Mouse (Mus musculus) forebrain, embryonic 16.5 days (tissue): ENCODE measurements around the gene Nln. TPM values are rescaled to one million over a fixed set of nuclear protein-coding genes. Genes with fewer than 3 reads are reported as not detected.

Experiments used
- ATAC-seq: fragments of 200-750 bp; cut with Nextera tagmentation; 2 replicates; pipeline ENCODE4 v1.8.0; 2017; ENCODE audit warnings: mild to moderate bottlenecking, moderate library complexity
- H3K27ac ChIP-seq: fragments of 300-500 bp; sonication (generic); 2 replicates; pipeline ENCODE4 v1.5.1; 2014; ENCODE audit warnings: low read length, control low read depth
- H3K27me3 ChIP-seq: fragments of 300-500 bp; sonication (generic); replicated peaks from 2 replicates; pipeline ENCODE4 v1.6.1; 2014; ENCODE audit warnings: low read length; ENCODE audit not compliant: control insufficient read depth, insufficient read depth
- H3K36me3 ChIP-seq: fragments of 300-500 bp; sonication (generic); 2 replicates; pipeline ENCODE4 v1.6.1; 2014; ENCODE audit not compliant: control insufficient read depth, insufficient read depth
- H3K4me1 ChIP-seq: fragments of 300-500 bp; sonication (generic); replicated peaks from 2 replicates; pipeline ENCODE4 v1.6.1; 2014; ENCODE audit warnings: low read length; ENCODE audit not compliant: control insufficient read depth, insufficient read depth
- H3K4me2 ChIP-seq: fragments of 300-500 bp; sonication (generic); 2 replicates; pipeline ENCODE4 v1.6.1; 2014; ENCODE audit warnings: mild to moderate bottlenecking, low read length, control low read depth
- H3K4me3 ChIP-seq: fragments of 300-500 bp; sonication (generic); replicated peaks from 2 replicates; pipeline ENCODE4 v1.5.1; 2014; ENCODE audit warnings: mild to moderate bottlenecking, low read length, control low read depth
- H3K9ac ChIP-seq: fragments of 300-500 bp; sonication (generic); replicated peaks from 2 replicates; pipeline ENCODE4 v1.6.1; 2014; ENCODE audit warnings: low read depth, low read length, control low read depth
- H3K9me3 ChIP-seq: fragments of 300-500 bp; sonication (generic); 2 replicates; pipeline ENCODE4 v1.6.1; 2016; ENCODE audit warnings: low read length; ENCODE audit not compliant: control insufficient read depth
- WGBS: fragments of 180-500 bp; shearing (Covaris S2); extraction: QIAGEN DNeasy Blood & Tissue Kit; methylation state at CpG from one replicate; pipeline ENCODE4 v1.1.7; 2014; 5-methylcytosine and 5-hydroxymethylcytosine counted together
- polyA plus RNA-seq: library from polyadenylated mRNA; unstranded; fragments of >200 nt; fragmentation: Nextera tagmentation; extraction: Ambion mirVana; gene quantifications from 2 replicates; pipeline ENCODE4 v1.2.1, GENCODE M21; 2015

Gene Nln
- polyA plus RNA-seq, 1 experiment from 2014 or later, result 45.8 TPM

- WGBS, result 88% methylated on average over 4 of the region's 4 CpGs
- no peak for ATAC-seq
- H3K27me3 ChIP-seq, result no peaks in the 10 kb centered on the region
- no peak overlapping the region for H3K27ac ChIP-seq
- no peaks in the 10 kb centered on the region for H3K36me3 ChIP-seq
- no peak overlapping the region for H3K4me2 ChIP-seq
- no peak overlapping the region for H3K4me3 ChIP-seq
- H3K9me3 ChIP-seq, result no peaks in the 10 kb centered on the region
- H3K9ac ChIP-seq, result no peak overlapping the region
- peaks cover 29% of the 10 kb centered on the region for H3K4me1 ChIP-seq
Observed at GRCm38 (mm10) chr13:104030956-104031355, 78.5 kb downstream of the Nln start.

DNA sequence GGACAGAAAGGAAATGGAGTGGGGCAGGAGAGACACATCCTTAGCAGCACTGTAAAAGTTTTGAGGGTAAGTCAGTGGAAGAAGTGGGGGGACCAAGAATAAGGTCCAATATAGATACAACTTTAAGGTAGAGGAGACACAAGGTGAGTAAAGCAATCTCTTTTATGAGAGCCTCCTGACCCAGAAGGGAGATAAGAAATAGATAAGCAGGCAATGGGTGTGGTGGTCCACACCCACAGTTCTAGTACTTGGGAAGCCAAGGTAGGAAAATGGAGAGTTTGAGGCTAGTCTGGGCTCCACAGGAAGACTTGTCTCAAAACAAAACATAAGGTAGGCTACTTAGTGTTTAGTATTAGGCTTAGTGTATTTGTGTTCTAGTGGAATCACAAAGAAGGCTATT, 79.9 kb downstream of the Nln start:
- no peaks in the 10 kb centered on the region for H3K36me3 ChIP-seq
- no peaks in the 10 kb centered on the region for H3K9me3 ChIP-seq
- H3K27me3 ChIP-seq, result no peaks in the 10 kb centered on the region
- H3K27ac ChIP-seq, result no peak overlapping the region
- H3K9ac ChIP-seq, result no peak overlapping the region
- H3K4me1 ChIP-seq, result peaks cover 22% of the 10 kb centered on the region
- no peak overlapping the region for H3K4me2 ChIP-seq
- no peak for ATAC-seq
- no peak overlapping the region for H3K4me3 ChIP-seq

DNA sequence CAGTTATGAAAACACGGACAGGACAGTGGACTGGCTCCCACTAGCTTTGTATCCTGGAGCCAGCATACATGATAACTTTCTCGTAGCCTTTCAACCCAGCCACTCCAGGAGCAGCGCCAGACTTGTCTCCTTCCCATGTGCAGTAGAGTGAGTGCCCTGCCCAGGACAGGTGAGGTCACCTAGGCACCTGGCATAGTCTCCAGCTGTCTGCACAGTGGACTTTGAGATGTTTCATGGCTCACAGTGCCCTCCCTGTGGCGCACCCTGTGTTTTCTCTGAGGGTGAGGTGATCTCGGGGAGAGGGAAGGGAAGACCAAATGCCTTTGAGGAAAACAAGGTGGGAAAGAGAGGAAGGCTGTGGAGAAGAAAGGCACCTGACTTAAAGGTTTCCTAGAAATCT, 80.3 kb downstream of the Nln start:
- Histone ChIP-seq H3K4me1 (peaks cover 17% of the 10 kb centered on the region), H3K9me3 (no peaks in the 10 kb centered on the region), H3K4me3 (no peak overlapping the region), H3K4me2 (no peak overlapping the region), H3K27ac (no peak overlapping the region), H3K36me3 (no peaks in the 10 kb centered on the region), H3K9ac (no peak overlapping the region), H3K27me3 (no peaks in the 10 kb centered on the region)
- WGBS, result 85% methylated on average over 5 of the region's 5 CpGs
- no peak for ATAC-seq

- no peak for ATAC-seq
- 94% methylated on average over 3 of the region's 3 CpGs for WGBS
- H3K27ac ChIP-seq, result no peak overlapping the region
- H3K4me3 ChIP-seq, result no peak overlapping the region
- no peak overlapping the region for H3K4me2 ChIP-seq
- H3K27me3 ChIP-seq, result no peaks in the 10 kb centered on the region
- H3K9me3 ChIP-seq, result no peaks in the 10 kb centered on the region
- H3K9ac ChIP-seq, result no peak overlapping the region
- H3K36me3 ChIP-seq, result no peaks in the 10 kb centered on the region
- H3K4me1 ChIP-seq, result peaks cover 5% of the 10 kb centered on the region
Observed at GRCm38 (mm10) chr13:104026525-104026924, 82.9 kb downstream of the Nln start.

DNA sequence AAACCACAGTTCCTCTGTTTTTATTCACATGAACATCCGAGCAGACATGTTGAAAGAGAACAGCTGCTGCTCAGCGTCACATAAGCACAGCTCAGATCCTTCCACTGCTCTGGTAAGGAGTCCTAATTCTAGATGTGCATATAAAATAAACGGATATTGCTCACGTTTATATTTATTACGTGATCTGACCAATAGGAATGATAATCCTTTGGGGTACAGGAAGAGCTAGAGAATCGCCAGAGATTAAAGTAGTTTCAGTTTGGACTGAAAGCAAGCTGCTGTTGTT, 83.8 kb downstream of the Nln start:
- peaks cover 1% of the 10 kb centered on the region; the same call in 1 of the 2 replicates for H3K36me3 ChIP-seq
- no peak overlapping the region for H3K9ac ChIP-seq
- H3K4me1 ChIP-seq, result peaks cover 5% of the 10 kb centered on the region
- WGBS, result 72% methylated on average over 6 of the region's 6 CpGs
- H3K4me3 ChIP-seq, result no peak overlapping the region
- no peak overlapping the region for H3K4me2 ChIP-seq
- no peak for ATAC-seq
- no peaks in the 10 kb centered on the region for H3K9me3 ChIP-seq
- H3K27ac ChIP-seq, result no peak overlapping the region
- no peaks in the 10 kb centered on the region for H3K27me3 ChIP-seq

GRCm38 (mm10) chr13:104024856-104025709, 84.3 kb downstream of the Nln start:
- Histone ChIP-seq H3K4me1 (peaks cover 5% of the 10 kb centered on the region), H3K9ac (no peak overlapping the region), H3K36me3 (peaks cover 3% of the 10 kb centered on the region; the same call in 1 of the 2 replicates), H3K4me2 (no peak overlapping the region), H3K9me3 (no peaks in the 10 kb centered on the region), H3K27me3 (no peaks in the 10 kb centered on the region), H3K27ac (no peak overlapping the region), H3K4me3 (no peak overlapping the region)
- 51% methylated on average over 18 of the region's 18 CpGs for WGBS
- peak; percentile 33; the same call in 1 of the 2 replicates for ATAC-seq

GRCm38 (mm10) chr13:104024275-104024674, 85.1 kb downstream of the Nln start:
- H3K4me2 ChIP-seq, result no peak overlapping the region
- no peak overlapping the region for H3K4me3 ChIP-seq
- no peaks in the 10 kb centered on the region for H3K27me3 ChIP-seq
- peaks cover 5% of the 10 kb centered on the region for H3K4me1 ChIP-seq
- peaks cover 3% of the 10 kb centered on the region; the same call in 1 of the 2 replicates for H3K36me3 ChIP-seq
- 82% methylated on average over 2 of the region's 2 CpGs for WGBS
- H3K9me3 ChIP-seq, result no peaks in the 10 kb centered on the region
- H3K27ac ChIP-seq, result no peak overlapping the region
- no peak for ATAC-seq
- H3K9ac ChIP-seq, result no peak overlapping the region

GRCm38 (mm10) chr13:104023356-104023911, 86.0 kb downstream of the Nln start:
- Histone ChIP-seq H3K27ac (no peak overlapping the region), H3K4me1 (peaks cover 8% of the 10 kb centered on the region), H3K36me3 (peaks cover 3% of the 10 kb centered on the region; the same call in 1 of the 2 replicates), H3K27me3 (no peaks in the 10 kb centered on the region), H3K4me2 (no peak overlapping the region), H3K4me3 (no peak overlapping the region), H3K9me3 (no peaks in the 10 kb centered on the region), H3K9ac (no peak overlapping the region)
- ATAC-seq, result no peak
- 67% methylated on average over 11 of the region's 11 CpGs for WGBS

- H3K4me3 ChIP-seq, result no peak overlapping the region
- no peak for ATAC-seq
- peaks cover 3% of the 10 kb centered on the region for H3K4me1 ChIP-seq
- no peaks in the 10 kb centered on the region for H3K27me3 ChIP-seq
- H3K9me3 ChIP-seq, result no peaks in the 10 kb centered on the region
- H3K36me3 ChIP-seq, result peaks cover 3% of the 10 kb centered on the region; the same call in 1 of the 2 replicates
- no peak overlapping the region for H3K27ac ChIP-seq
- H3K9ac ChIP-seq, result no peak overlapping the region
- no peak overlapping the region for H3K4me2 ChIP-seq
- WGBS, result 23% methylated on average over 7 of the region's 7 CpGs
Observed at GRCm38 (mm10) chr13:104018466-104019076, 90.8 kb downstream of the Nln start.
